Mouse (Mus musculus): ENCODE results near the gene Acot4. TPM values are rescaled to one million over a fixed set of nuclear protein-coding genes. Genes with fewer than 3 reads are reported as not detected.
A peak's percentile ranks its signal among the peaks of the same experiment; 100 is the strongest.
"Not testable (repeated sequence)": the region's sequence is repeated elsewhere in the genome, so short reads cannot be mapped to it uniquely, and the experiment has no call there.

Gene Acot4
- 0.36 and 0.75 TPM in 2 replicates for polyA plus RNA-seq (2016; fragmentation: Nextera tagmentation; extraction: Ambion mirVana)

- Histone ChIP-seq H3K9ac (peak within 1 kb of the TSS; percentile 20; the same call in 1 of the 2 replicates), H3K4me3 (peak within 1 kb of the TSS; percentile 45), H3K4me2 (replicated peaks) (peak within 1 kb of the TSS; percentile 67)
- H3K36me3 ChIP-seq; H3K4me1 ChIP-seq; H3K27me3 ChIP-seq; H3K27ac ChIP-seq; ATAC-seq (ENCODE audit: insufficient number of reproducible peaks, insufficient read depth, low FRiP score, low TSS enrichment); H3K9me3 ChIP-seq: not testable (repeated sequence)
- 9% methylated on average over 28 of the region's 32 CpGs for WGBS
These were observed at the start of gene Acot4 for GRCm38 (mm10) chr12:84038241-84038640. Gene Acot4 (plus strand): TSS chr12:84038379.

GRCm38 (mm10) chr12:83988483-83988882 is 49.7 kb upstream of the Acot4 start:
- Histone ChIP-seq H3K4me2 (replicated peaks) (peak overlapping the region; percentile 54), H3K27me3 (no peaks in the 10 kb centered on the region), H3K36me3 (no peaks in the 10 kb centered on the region), H3K9ac (peak overlapping the region; percentile 68), H3K9me3 (no peaks in the 10 kb centered on the region), H3K27ac (peak overlapping the region; percentile 92), H3K4me1 (0 out of 2 replicates have a peak, but pooled peaks cover 3% of the 10 kb centered on the region), H3K4me3 (peak overlapping the region; percentile 62)
- 77% methylated on average over 4 of the region's 4 CpGs for WGBS
- no peak for ATAC-seq (ENCODE audit: insufficient number of reproducible peaks, insufficient read depth, low FRiP score, low TSS enrichment)

GRCm38 (mm10) chr12:83989378-83989777 is 48.8 kb upstream of the Acot4 start:
- Histone ChIP-seq H3K9ac (no peak overlapping the region), H3K4me2 (replicated peaks) (no peak overlapping the region), H3K4me1 (0 out of 2 replicates have a peak, but pooled peaks cover 3% of the 10 kb centered on the region), H3K27ac (no peak overlapping the region), H3K27me3 (no peaks in the 10 kb centered on the region), H3K4me3 (no peak overlapping the region), H3K36me3 (no peaks in the 10 kb centered on the region), H3K9me3 (no peaks in the 10 kb centered on the region)
- WGBS = 98% methylated on average over 4 of the region's 4 CpGs
- ATAC-seq (ENCODE audit: insufficient number of reproducible peaks, insufficient read depth, low FRiP score, low TSS enrichment) = no peak

GRCm38 (mm10) chr12:83997221-83997620 is 41.0 kb upstream of the Acot4 start:
- Histone ChIP-seq H3K4me2 (replicated peaks) (no peak overlapping the region), H3K27me3 (no peaks in the 10 kb centered on the region), H3K36me3 (no peaks in the 10 kb centered on the region), H3K4me3 (no peak overlapping the region), H3K9me3 (no peaks in the 10 kb centered on the region; the same call in 1 of the 2 replicates), H3K4me1 (no peaks in the 10 kb centered on the region), H3K9ac (no peak overlapping the region), H3K27ac (no peak overlapping the region)
- no peak for ATAC-seq (ENCODE audit: insufficient number of reproducible peaks, insufficient read depth, low FRiP score, low TSS enrichment)
- WGBS = 60% methylated on average over 2 of the region's 2 CpGs

GRCm38 (mm10) chr12:83998341-83999107 is 39.7 kb upstream of the Acot4 start:
- no peak for ATAC-seq (ENCODE audit: insufficient number of reproducible peaks, insufficient read depth, low FRiP score, low TSS enrichment)
- Histone ChIP-seq H3K9me3 (no peaks in the 10 kb centered on the region; the same call in 1 of the 2 replicates), H3K27ac (no peak overlapping the region), H3K4me1 (no peaks in the 10 kb centered on the region), H3K4me2 (replicated peaks) (no peak overlapping the region), H3K9ac (no peak overlapping the region), H3K27me3 (no peaks in the 10 kb centered on the region), H3K36me3 (no peaks in the 10 kb centered on the region), H3K4me3 (no peak overlapping the region)
- 61% methylated on average over 11 of the region's 11 CpGs for WGBS

GRCm38 (mm10) chr12:83999237-83999636 is 38.9 kb upstream of the Acot4 start:
- not testable (repeated sequence) for ATAC-seq (ENCODE audit: insufficient number of reproducible peaks, insufficient read depth, low FRiP score, low TSS enrichment); H3K4me3 ChIP-seq

GRCm38 (mm10) chr12:84000418-84000817 is 37.8 kb upstream of the Acot4 start:
- Histone ChIP-seq H3K27ac (no peak overlapping the region), H3K4me3 (no peak overlapping the region), H3K27me3 (no peaks in the 10 kb centered on the region), H3K4me2 (replicated peaks) (no peak overlapping the region), H3K9me3 (no peaks in the 10 kb centered on the region; the same call in 1 of the 2 replicates), H3K4me1 (no peaks in the 10 kb centered on the region), H3K9ac (no peak overlapping the region), H3K36me3 (no peaks in the 10 kb centered on the region)
- WGBS = 91% methylated on average over 3 of the region's 3 CpGs
- ATAC-seq (ENCODE audit: insufficient number of reproducible peaks, insufficient read depth, low FRiP score, low TSS enrichment) = no peak

More at GRCm38 (mm10) chr12:83999237-83999636, 38.9 kb upstream of the Acot4 start:
- 80% methylated on average over 8 of the region's 8 CpGs for WGBS
- H3K4me2 ChIP-seq (replicated peaks); H3K27me3 ChIP-seq; H3K4me1 ChIP-seq; H3K9ac ChIP-seq; H3K27ac ChIP-seq; H3K9me3 ChIP-seq; H3K36me3 ChIP-seq: not testable (repeated sequence)

- Histone ChIP-seq H3K9me3 (no peaks in the 10 kb centered on the region; the same call in 1 of the 2 replicates), H3K9ac (no peak overlapping the region), H3K36me3 (no peaks in the 10 kb centered on the region), H3K27me3 (no peaks in the 10 kb centered on the region), H3K27ac (no peak overlapping the region), H3K4me1 (peaks cover 2% of the 10 kb centered on the region; the same call in 1 of the 2 replicates), H3K4me3 (no peak overlapping the region), H3K4me2 (replicated peaks) (no peak overlapping the region)
- no peak for ATAC-seq (ENCODE audit: insufficient number of reproducible peaks, insufficient read depth, low FRiP score, low TSS enrichment)
- 83% methylated on average over 1 of the region's 1 CpGs for WGBS
These were observed 34.3 kb upstream of the Acot4 start for GRCm38 (mm10) chr12:84003866-84004265.

- Histone ChIP-seq H3K4me2 (replicated peaks) (no peak overlapping the region), H3K4me3 (no peak overlapping the region), H3K9ac (no peak overlapping the region), H3K36me3 (no peaks in the 10 kb centered on the region), H3K27ac (no peak overlapping the region), H3K27me3 (no peaks in the 10 kb centered on the region), H3K4me1 (peaks cover 19% of the 10 kb centered on the region), H3K9me3 (no peaks in the 10 kb centered on the region)
- no peak for ATAC-seq (ENCODE audit: insufficient number of reproducible peaks, insufficient read depth, low FRiP score, low TSS enrichment)
- 92% methylated on average over 12 of the region's 12 CpGs for whole genome bisulfite sequencing
These were observed 29.9 kb upstream of the Acot4 start for GRCm38 (mm10) chr12:84008251-84008650.

GRCm38 (mm10) chr12:84008729-84009128 is 29.4 kb upstream of the Acot4 start:
- peak overlapping the region; percentile 52 for H3K4me2 ChIP-seq (replicated peaks)
- H3K9me3 ChIP-seq = no peaks in the 10 kb centered on the region
- WGBS = 69% methylated on average over 8 of the region's 8 CpGs
- H3K4me1 ChIP-seq = peaks cover 19% of the 10 kb centered on the region
- no peak for ATAC-seq (ENCODE audit: insufficient number of reproducible peaks, insufficient read depth, low FRiP score, low TSS enrichment)
- no peaks in the 10 kb centered on the region for H3K27me3 ChIP-seq
- H3K9ac ChIP-seq = no peak overlapping the region
- peak overlapping the region; percentile 47 for H3K4me3 ChIP-seq
- 0 out of 2 replicates have a peak overlapping the region, but pooled peaks have one; percentile 50 for H3K27ac ChIP-seq
- no peaks in the 10 kb centered on the region for H3K36me3 ChIP-seq

GRCm38 (mm10) chr12:84009171-84009965 is 28.8 kb upstream of the Acot4 start, which contains the start of gene Acot1:
Gene Acot1 (plus strand): TSS chr12:84009490.
- H3K27ac ChIP-seq = 0 out of 2 replicates have a peak within 1 kb of the TSS, but pooled peaks have one; percentile 50
- WGBS = 1% methylated on average over 53 of the region's 70 CpGs

More at GRCm38 (mm10) chr12:84009171-84009965, 28.8 kb upstream of the Acot4 start, which contains the start of gene Acot1:
- Histone ChIP-seq H3K9ac (peak within 1 kb of the TSS; percentile 60), H3K4me2 (replicated peaks) (peak within 1 kb of the TSS; percentile 52), H3K4me3 (peak within 1 kb of the TSS; percentile 47), H3K4me1 (peaks cover 19% of the 10 kb centered on the region)
- H3K9me3 ChIP-seq, H3K27me3 ChIP-seq, H3K36me3 ChIP-seq: not testable (repeated sequence)
- ATAC-seq (ENCODE audit: insufficient number of reproducible peaks, insufficient read depth, low FRiP score, low TSS enrichment) = peak; percentile 93
